Mouse (Mus musculus): ENCODE data around the gene Efcab9. TPM values are rescaled to one million over a fixed set of nuclear protein-coding genes. Genes with fewer than 3 reads are reported as not detected.

The Efcab9 gene
- total and polyA plus RNA-seq, 3 experiments = 0.25 to 1.5 TPM; not detected in 1

GRCm38 (mm10) chr11:32561465-32562355, 29.8 kb upstream of the Efcab9 start:
- no peak overlapping the region for H3K4me2 ChIP-seq (ENCODE audit: insufficient read depth, low read depth, poor library complexity, severe bottlenecking)
- peaks cover 6 to 44% of the 10 kb centered on the region in 2 experiments for H3K36me3 ChIP-seq (replicated peaks in 1 of 2; ENCODE audit: control insufficient read depth in 1 of 2, insufficient read depth in 1 of 2, low read length in 1 of 2)
- H3K4me3 ChIP-seq (replicated peaks in 1 of 3; ENCODE audit: low read depth in 2 of 3, low read length in 2 of 3, poor library complexity in 1 of 3) = no peak overlapping the region
- H3K9ac ChIP-seq (ENCODE audit: insufficient read depth, low read depth) = no peak overlapping the region
- H3K9me3 ChIP-seq (replicated peaks; ENCODE audit: low read length) = no peaks in the 10 kb centered on the region
- DNase-seq (ENCODE audit: extremely low read depth) = peak; percentile 72
- TF ChIP-seq SIN3A (IDR thresholded peaks at IDR 0.05; ENCODE audit: low read length) = no peak; the same call in 1 of the 2 replicates
- no peak for TF ChIP-seq NELFE (IDR thresholded peaks at IDR 0.05; ENCODE audit: low read depth, low read length)
- TF ChIP-seq MXI1 (IDR thresholded peaks at IDR 0.05; ENCODE audit: low read depth, low read length) = 0 out of 2 replicates have a peak, but pooled peaks have one; percentile 27
- TF ChIP-seq E2F4 (IDR thresholded peaks at IDR 0.05; ENCODE audit: insufficient replicate concordance, low read depth, low read length) = no peak
- TF ChIP-seq USF2 (conservative IDR thresholded peaks at IDR 0.05; ENCODE audit: low read depth, low read length) = no peak
- no peak for TF ChIP-seq ELF1 (IDR thresholded peaks at IDR 0.05; ENCODE audit: low read depth, low read length)
- TF ChIP-seq CHD2 (IDR thresholded peaks at IDR 0.05; ENCODE audit: low read length) = no peak
- TF ChIP-seq EP300 (IDR thresholded peaks at IDR 0.05; ENCODE audit: low read length) = no peak
- peak in 1 of 2 experiments; percentile 48; a peak in 2 of 4 replicates for TF ChIP-seq CTCF (conservative IDR thresholded peaks at IDR 0.05 in 1 of 2, IDR thresholded peaks at IDR 0.05 in 1 of 2; ENCODE audit: low read depth in 2 of 2, low read length in 2 of 2)
- TF ChIP-seq KAT2A (IDR thresholded peaks at IDR 0.05; ENCODE audit: insufficient replicate concordance, low read length) = no peak
- no peak for TF ChIP-seq PAX5 (IDR thresholded peaks at IDR 0.05; ENCODE audit: low read length)
- TF ChIP-seq MAFK (IDR thresholded peaks at IDR 0.05; ENCODE audit: insufficient replicate concordance, low read length) = no peak
- TF ChIP-seq RCOR1 (conservative IDR thresholded peaks at IDR 0.05; ENCODE audit: low read depth, low read length) = no peak
- no peak for TF ChIP-seq MYC (IDR thresholded peaks at IDR 0.05; ENCODE audit: low read depth, low read length)
- no peak for TF ChIP-seq TBP (conservative IDR thresholded peaks at IDR 0.05; ENCODE audit: low read depth, low read length)
- TF ChIP-seq MEF2A (IDR thresholded peaks at IDR 0.05; ENCODE audit: borderline replicate concordance, low read depth, low read length) = no peak
- TF ChIP-seq TCF12 (IDR thresholded peaks at IDR 0.05; ENCODE audit: low read depth, low read length) = no peak
- no peak for TF ChIP-seq ZKSCAN1 (IDR thresholded peaks at IDR 0.05; ENCODE audit: borderline replicate concordance, low read depth, low read length)
- no peak for TF ChIP-seq MAX (IDR thresholded peaks at IDR 0.05; ENCODE audit: low read length)
- TF ChIP-seq UBTF (IDR thresholded peaks at IDR 0.05; ENCODE audit: low read depth, low read length) = no peak
- TF ChIP-seq USF1 (IDR thresholded peaks at IDR 0.05; ENCODE audit: low read depth, low read length) = no peak
- TF ChIP-seq HCFC1 (IDR thresholded peaks at IDR 0.05; ENCODE audit: low read depth, low read length) = no peak
- TF ChIP-seq ZC3H11A (IDR thresholded peaks at IDR 0.05; ENCODE audit: low read depth, low read length) = no peak
- TF ChIP-seq ETS1 (conservative IDR thresholded peaks at IDR 0.05; ENCODE audit: low read depth, low read length) = peak; percentile 20; the same call in 1 of the 2 replicates
- TF ChIP-seq JUND (conservative IDR thresholded peaks at IDR 0.05; ENCODE audit: low read depth, low read length) = no peak
- no peak for TF ChIP-seq POLR2A (IDR thresholded peaks at IDR 0.05; ENCODE audit: low read depth, low read length)
- 0 out of 2 replicates have a peak, but pooled peaks have one; percentile 4 for TF ChIP-seq IRF4 (IDR thresholded peaks at IDR 0.05; ENCODE audit: low read depth, low read length)
- no peak for TF ChIP-seq CHD1 (IDR thresholded peaks at IDR 0.05; ENCODE audit: low read depth, low read length)
- TF ChIP-seq JUN (IDR thresholded peaks at IDR 0.05; ENCODE audit: insufficient read depth, low read depth, low read length) = no peak
- TF ChIP-seq GABPA (IDR thresholded peaks at IDR 0.05; ENCODE audit: insufficient replicate concordance, low read depth, low read length) = no peak
- TF ChIP-seq RAD21 (IDR thresholded peaks at IDR 0.05; ENCODE audit: low read depth, low read length) = peak; percentile 18
- no peak; the same call in 1 of the 2 replicates for TF ChIP-seq ZMIZ1 (IDR thresholded peaks at IDR 0.05; ENCODE audit: low read depth, low read length)
- no peak for TF ChIP-seq POLR2AphosphoS2 (IDR thresholded peaks at IDR 0.05; ENCODE audit: low read depth, low read length)
- TF ChIP-seq MAZ (IDR thresholded peaks at IDR 0.05; ENCODE audit: low read depth, low read length) = no peak
- TF ChIP-seq ZNF384 (IDR thresholded peaks at IDR 0.05; ENCODE audit: low read depth, low read length) = no peak
- peak; percentile 57; the same call in 1 of the 2 replicates for TF ChIP-seq BHLHE40 (IDR thresholded peaks at IDR 0.05; ENCODE audit: low read depth, low read length)
- no peak for TF ChIP-seq NRF1 (IDR thresholded peaks at IDR 0.05; ENCODE audit: low read depth, low read length)
- in situ Hi-C loops (cut with MboI; ENCODE audit: low pct_ligation_motif_present, low pct_unique_long_range_greater_than_20kb, low sequenced_read_pairs) = no loop called here
- peak overlapping the region; percentile 22 for H3K27ac ChIP-seq (ENCODE audit: insufficient read depth, low read depth)
- dilution Hi-C loops (cut with MboI; ENCODE audit: extremely low pct_ligation_motif_present, extremely low pct_unique_long_range_greater_than_20kb, low sequenced_read_pairs) = no loop called here
- H3K4me1 ChIP-seq (ENCODE audit: control insufficient read depth in 1 of 2, insufficient read depth in 2 of 2) = peaks cover 56 to 94% of the 10 kb centered on the region in 2 experiments
- no peaks in the 10 kb centered on the region for H3K27me3 ChIP-seq (replicated peaks)
- H3K79me2 ChIP-seq (replicated peaks; ENCODE audit: control insufficient read depth, extremely low read depth, insufficient read depth, poor library complexity, severe bottlenecking) = no peaks in the 10 kb centered on the region
